Mouse (Mus musculus) skeletal muscle tissue, adult 2 months (tissue): ENCODE measurements around the gene Emp2.

ENCODE experiments used
- DNase-seq: peaks from one replicate; pipeline ENCODE4 v3.0.0-alpha.2; 2012; ENCODE audit warnings: low read depth, low spot score

Emp2 gene

GRCm38 (mm10) chr16:10236601-10237000 is 77.2 kb downstream of the Emp2 start:
- no peak for DNase-seq
